Mouse (Mus musculus): ENCODE results near the gene Dot1l.

The Dot1l gene

GRCm38 (mm10) chr10:80793803-80794202 is 38.8 kb downstream of the Dot1l start:
- DNase-seq, result no peak

- no peak for DNase-seq
These were observed 39.7 kb downstream of the Dot1l start for GRCm38 (mm10) chr10:80794750-80795149.

- DNase-seq, result no peak
These were observed 41.4 kb downstream of the Dot1l start for GRCm38 (mm10) chr10:80796307-80796848.

- DNase-seq, result no peak
These were observed 42.5 kb downstream of the Dot1l start for GRCm38 (mm10) chr10:80797186-80798149.

GRCm38 (mm10) chr10:80798150-80799006 is 43.4 kb downstream of the Dot1l start, which contains the start of the genes Sf3a2 and Plekhj1:
TSS of gene Sf3a2 (plus strand) at chr10:80798198.
TSS of gene Plekhj1 (minus strand) at chr10:80798626.
- peak; percentile 97 for DNase-seq

GRCm38 (mm10) chr10:80799070-80799566 is 44.1 kb downstream of the Dot1l start:
- no peak for DNase-seq

GRCm38 (mm10) chr10:80802204-80802912 is 47.4 kb downstream of the Dot1l start:
- peak; percentile 6 for DNase-seq

- DNase-seq, result peak; percentile 4
These were observed 48.0 kb downstream of the Dot1l start for GRCm38 (mm10) chr10:80802996-80803395.

- DNase-seq, result peak; percentile 3
These were observed 49.3 kb downstream of the Dot1l start for GRCm38 (mm10) chr10:80804340-80804739.

- peak; percentile 4 for DNase-seq
These were observed 49.9 kb downstream of the Dot1l start, which contains the start of gene Amh for GRCm38 (mm10) chr10:80804916-80805315. TSS of gene Amh (plus strand) at chr10:80805243.

- peak; percentile 7 for DNase-seq
These were observed 50.3 kb downstream of the Dot1l start for GRCm38 (mm10) chr10:80805322-80805721.

- DNase-seq, result peak; percentile 87
These were observed 50.9 kb downstream of the Dot1l start for GRCm38 (mm10) chr10:80805925-80806324.

GRCm38 (mm10) chr10:80806341-80807056 is 51.5 kb downstream of the Dot1l start:
- no peak for DNase-seq

GRCm38 (mm10) chr10:80807057-80807627 is 52.1 kb downstream of the Dot1l start:
- DNase-seq, result peak; percentile 84

GRCm38 (mm10) chr10:80808099-80808984 is 53.3 kb downstream of the Dot1l start:
- no peak for DNase-seq

- DNase-seq, result peak; percentile 41
These were observed 54.1 kb downstream of the Dot1l start for GRCm38 (mm10) chr10:80808985-80809632.

- DNase-seq, result no peak
These were observed 55.1 kb downstream of the Dot1l start for GRCm38 (mm10) chr10:80810084-80810483.

- no peak for DNase-seq
These were observed 57.5 kb downstream of the Dot1l start for GRCm38 (mm10) chr10:80812391-80813041.

- DNase-seq, result no peak
These were observed 58.4 kb downstream of the Dot1l start, which contains the start of gene Jsrp1 for GRCm38 (mm10) chr10:80813366-80813765. TSS of gene Jsrp1 (minus strand) at chr10:80813498.

Data from right cerebral cortex, postnatal 14 days (tissue).